Mouse (Mus musculus) liver, embryonic 16.5 days (tissue): ENCODE results near the gene Atp5h. TPM values are rescaled to one million over a fixed set of nuclear protein-coding genes. Genes with fewer than 3 reads are reported as not detected.
"Not testable (repeated sequence)": the region's sequence is repeated elsewhere in the genome, so short reads cannot be mapped to it uniquely, and the experiment has no call there.

ENCODE experiments used
- ATAC-seq: fragments of 200-750 bp; cut with Nextera tagmentation; 2 replicates; pipeline ENCODE4 v1.8.0; 2017; ENCODE audit warnings: low read depth, mild to moderate bottlenecking, moderate number of reproducible peaks, moderate library complexity
- H3K27ac ChIP-seq: fragments of 300-500 bp; sonication (generic); 2 replicates; pipeline ENCODE4 v1.5.1; 2014; ENCODE audit warnings: mild to moderate bottlenecking, low read length
- H3K27me3 ChIP-seq: fragments of 300-500 bp; sonication (generic); 2 replicates; pipeline ENCODE4 v1.6.1; 2014; ENCODE audit warnings: low read depth, low read length, mixed read lengths; ENCODE audit not compliant: control insufficient read depth, insufficient read depth
- H3K36me3 ChIP-seq: fragments of 300-500 bp; sonication (generic); 2 replicates; pipeline ENCODE4 v1.6.1; 2014; ENCODE audit warnings: mild to moderate bottlenecking; ENCODE audit not compliant: control insufficient read depth, insufficient read depth
- H3K4me1 ChIP-seq: fragments of 300-500 bp; sonication (generic); 2 replicates; pipeline ENCODE4 v1.6.1; 2014; ENCODE audit warnings: low read depth, low read length, mixed read lengths; ENCODE audit not compliant: control insufficient read depth
- H3K4me2 ChIP-seq: fragments of 300-500 bp; sonication (generic); 2 replicates; pipeline ENCODE4 v1.6.1; 2014; ENCODE audit warnings: low read depth, low read length, mixed read lengths
- H3K4me3 ChIP-seq: fragments of 300-500 bp; sonication (generic); 2 replicates; pipeline ENCODE4 v1.5.1; 2014; ENCODE audit warnings: low read depth, mild to moderate bottlenecking, low read length
- H3K9ac ChIP-seq: fragments of 300-500 bp; sonication (generic); 2 replicates; pipeline ENCODE4 v1.6.1; 2014; ENCODE audit warnings: low read depth, low read length
- H3K9me3 ChIP-seq: fragments of 300-500 bp; sonication (generic); replicated peaks from 2 replicates; pipeline ENCODE4 v1.6.1; 2016; ENCODE audit warnings: low read length; ENCODE audit not compliant: control insufficient read depth
- WGBS: fragments of 180-500 bp; shearing (Covaris S2); extraction: QIAGEN DNeasy Blood & Tissue Kit; methylation state at CpG from one replicate; pipeline ENCODE4 v1.1.7; 2014; ENCODE audit not compliant: insufficient replicate concordance; 5-methylcytosine and 5-hydroxymethylcytosine counted together
- polyA plus RNA-seq: library from polyadenylated mRNA; unstranded; fragments of >200 nt; fragmentation: Nextera tagmentation; extraction: Ambion mirVana; gene quantifications from 2 replicates; pipeline ENCODE4 v1.2.1, GENCODE M21; 2015

Atp5h gene
- polyA plus RNA-seq, 1 experiment from 2014 or later, result 482 TPM

DNA sequence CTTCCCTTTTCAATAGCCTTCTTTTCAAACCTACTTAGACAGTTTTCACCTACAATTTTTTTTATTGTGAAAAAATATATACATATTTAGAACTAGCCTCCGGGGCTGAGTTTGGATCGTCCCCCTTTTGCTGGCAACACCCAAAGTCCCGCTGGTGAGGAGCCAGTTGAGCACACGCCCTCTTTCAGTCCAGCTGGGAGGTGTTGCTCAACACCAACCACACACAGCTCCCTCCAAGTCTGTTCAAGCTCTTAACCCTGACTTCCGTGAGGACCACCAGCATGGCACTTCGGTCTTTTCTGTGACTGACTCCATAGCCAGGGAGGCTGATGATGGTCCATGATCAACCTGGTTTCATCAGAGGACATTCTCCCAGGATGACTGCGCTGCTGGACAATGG, 21.7 kb downstream of the Atp5h start:
- WGBS, result 42% methylated on average over 7 of the region's 7 CpGs
- Histone ChIP-seq H3K4me2 (no peak overlapping the region), H3K36me3 (no peaks in the 10 kb centered on the region), H3K27ac (no peak overlapping the region), H3K4me1 (no peaks in the 10 kb centered on the region), H3K4me3 (no peak overlapping the region), H3K9ac (no peak overlapping the region), H3K9me3 (no peaks in the 10 kb centered on the region), H3K27me3 (no peaks in the 10 kb centered on the region)
- no peak for ATAC-seq

DNA sequence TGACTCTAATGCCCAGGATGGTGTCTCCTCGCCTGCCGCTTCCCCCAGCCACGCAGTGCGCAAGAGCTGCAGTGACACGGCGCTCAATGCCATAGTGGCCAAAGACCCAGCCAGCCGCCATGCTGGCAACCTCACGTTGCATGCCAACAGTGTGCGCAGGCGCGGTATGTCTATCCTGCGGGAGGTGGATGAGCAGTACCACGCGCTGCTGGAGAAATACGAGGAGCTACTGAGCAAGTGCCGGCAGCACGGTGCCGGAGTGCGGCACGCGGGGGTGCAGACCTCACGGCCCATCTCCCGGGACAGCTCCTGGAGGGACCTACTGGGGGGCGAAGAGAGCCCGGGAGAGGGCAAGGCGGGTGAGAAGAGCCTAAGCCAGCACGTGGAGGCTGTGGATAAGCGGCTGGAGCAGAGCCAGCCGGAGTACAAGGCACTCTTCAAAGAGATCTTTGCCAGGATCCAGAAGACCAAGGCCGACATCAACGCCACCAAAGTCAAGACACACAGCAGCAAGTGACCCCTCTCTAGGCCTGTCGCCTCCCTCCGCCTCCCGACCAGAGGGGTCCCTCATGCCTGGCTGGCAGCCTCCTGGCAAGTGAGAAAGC, 25.9 kb downstream of the Atp5h start:
- no peaks in the 10 kb centered on the region for H3K36me3 ChIP-seq
- no peak for ATAC-seq
- 70% methylated on average over 34 of the region's 34 CpGs for WGBS
- no peak overlapping the region for H3K27ac ChIP-seq
- no peaks in the 10 kb centered on the region for H3K4me1 ChIP-seq
- H3K4me2 ChIP-seq, result peak overlapping the region; percentile 30
- no peak overlapping the region for H3K9ac ChIP-seq
- H3K4me3 ChIP-seq, result peak overlapping the region; percentile 7; the same call in 1 of the 2 replicates
- H3K27me3 ChIP-seq, result no peaks in the 10 kb centered on the region
- H3K9me3 ChIP-seq, result no peaks in the 10 kb centered on the region

DNA sequence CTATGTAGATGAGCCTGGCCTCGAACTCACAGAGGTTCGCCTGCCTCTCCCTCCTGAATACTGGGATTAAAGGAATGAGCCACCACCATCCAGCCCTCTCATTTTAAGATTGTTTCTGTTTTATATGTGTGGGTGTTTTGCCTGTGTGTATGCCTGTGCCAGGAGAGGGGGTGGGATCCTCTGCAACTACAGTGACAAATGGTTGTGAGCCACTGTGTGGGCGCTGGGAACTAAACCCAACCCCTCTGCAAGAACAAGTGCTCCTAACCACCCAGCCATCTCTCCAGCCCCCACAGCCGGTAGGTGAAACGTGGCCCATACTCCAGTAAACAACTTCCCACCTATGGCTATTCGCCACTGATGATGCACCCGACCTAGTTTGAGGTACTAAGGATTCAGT, 28.4 kb downstream of the Atp5h start:
- 65% methylated on average over 7 of the region's 7 CpGs for WGBS
- Histone ChIP-seq H3K27me3 (no peaks in the 10 kb centered on the region), H3K9ac (no peak overlapping the region), H3K4me3 (no peak overlapping the region), H3K36me3 (no peaks in the 10 kb centered on the region), H3K4me2 (no peak overlapping the region), H3K9me3 (no peaks in the 10 kb centered on the region), H3K4me1 (no peaks in the 10 kb centered on the region), H3K27ac (no peak overlapping the region)
- no peak for ATAC-seq

DNA sequence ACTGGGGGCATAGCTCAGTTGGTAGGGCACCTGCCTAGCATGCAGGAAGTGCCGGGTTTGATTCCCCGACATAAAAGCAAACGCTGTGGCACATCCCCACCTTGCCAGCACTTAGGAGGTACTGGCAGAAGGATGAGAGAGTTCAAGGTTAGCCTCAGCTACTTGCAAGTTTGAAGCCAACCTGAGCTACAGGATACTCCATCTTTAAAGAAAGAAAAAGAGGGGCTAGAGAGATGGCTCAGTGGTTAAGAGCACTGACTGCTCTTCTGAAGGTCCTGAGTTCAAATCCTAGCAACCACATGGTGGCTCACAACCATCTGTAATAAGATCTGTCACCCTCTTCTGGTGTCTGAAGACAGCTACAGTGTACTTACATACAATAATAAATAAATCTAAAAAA, 32.9 kb downstream of the Atp5h start:
- H3K9me3 ChIP-seq, H3K9ac ChIP-seq, ATAC-seq, H3K4me3 ChIP-seq, H3K4me2 ChIP-seq, H3K36me3 ChIP-seq, H3K27ac ChIP-seq, H3K4me1 ChIP-seq: not testable (repeated sequence)
- WGBS, result 64% methylated on average over 3 of the region's 3 CpGs
- peaks cover 30% of the 10 kb centered on the region for H3K27me3 ChIP-seq

GRCm38 (mm10) chr11:115384587-115384986, 35.2 kb downstream of the Atp5h start:
- H3K9ac ChIP-seq, result no peak overlapping the region
- H3K9me3 ChIP-seq, result no peaks in the 10 kb centered on the region
- H3K4me3 ChIP-seq, result no peak overlapping the region
- H3K36me3 ChIP-seq, result no peaks in the 10 kb centered on the region
- ATAC-seq, result peak; percentile 33; the same call in 1 of the 2 replicates
- WGBS, result 60% methylated on average over 5 of the region's 5 CpGs
- H3K27ac ChIP-seq, result no peak overlapping the region
- no peak overlapping the region for H3K4me2 ChIP-seq
- peaks cover 2% of the 10 kb centered on the region for H3K4me1 ChIP-seq
- H3K27me3 ChIP-seq, result peaks cover 49% of the 10 kb centered on the region

DNA sequence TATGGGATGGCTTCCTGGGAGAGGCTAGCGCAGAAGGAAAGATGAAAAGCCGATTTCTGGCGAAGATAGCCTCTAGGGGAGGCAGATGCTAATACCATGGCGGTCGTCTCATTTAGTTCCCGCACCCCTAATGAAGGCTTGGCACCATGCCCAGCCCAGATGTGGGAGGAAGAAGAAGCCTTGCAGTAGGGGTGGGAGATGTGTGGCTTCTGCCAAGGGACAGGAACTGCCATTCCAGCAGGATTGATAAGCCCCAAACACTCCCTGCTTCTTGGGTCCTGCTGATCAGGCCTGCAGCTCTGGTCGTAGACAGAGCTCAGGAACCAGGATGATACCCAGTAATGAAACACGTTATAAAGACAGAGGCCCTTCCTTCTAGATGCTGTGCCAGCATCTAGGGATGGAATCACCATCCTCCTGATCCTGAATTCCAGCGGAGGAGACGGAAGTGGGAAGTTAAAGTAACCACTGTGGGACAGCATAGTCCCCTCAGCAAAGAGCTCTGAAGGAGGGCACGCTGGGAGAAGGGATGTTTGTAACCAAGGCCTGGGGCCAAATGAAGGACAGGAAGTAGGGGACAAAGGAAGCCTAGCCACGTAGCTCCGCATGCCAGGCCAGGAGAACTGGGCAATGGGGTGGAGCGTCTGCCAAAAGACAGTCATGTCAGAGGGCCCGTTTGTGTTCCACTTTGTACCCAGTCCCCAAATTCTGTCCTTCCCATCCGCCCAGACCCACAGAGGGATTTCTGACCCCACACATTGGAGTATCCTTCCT, 35.9 kb downstream of the Atp5h start:
- WGBS, result 55% methylated on average over 16 of the region's 16 CpGs
- no peaks in the 10 kb centered on the region for H3K36me3 ChIP-seq
- H3K9me3 ChIP-seq, result no peaks in the 10 kb centered on the region
- no peak overlapping the region for H3K4me3 ChIP-seq
- H3K9ac ChIP-seq, result no peak overlapping the region
- ATAC-seq, result no peak; the same call in 1 of the 2 replicates
- H3K27me3 ChIP-seq, result peaks cover 49% of the 10 kb centered on the region
- H3K4me2 ChIP-seq, result no peak overlapping the region
- H3K4me1 ChIP-seq, result peaks cover 2% of the 10 kb centered on the region
- H3K27ac ChIP-seq, result no peak overlapping the region

DNA sequence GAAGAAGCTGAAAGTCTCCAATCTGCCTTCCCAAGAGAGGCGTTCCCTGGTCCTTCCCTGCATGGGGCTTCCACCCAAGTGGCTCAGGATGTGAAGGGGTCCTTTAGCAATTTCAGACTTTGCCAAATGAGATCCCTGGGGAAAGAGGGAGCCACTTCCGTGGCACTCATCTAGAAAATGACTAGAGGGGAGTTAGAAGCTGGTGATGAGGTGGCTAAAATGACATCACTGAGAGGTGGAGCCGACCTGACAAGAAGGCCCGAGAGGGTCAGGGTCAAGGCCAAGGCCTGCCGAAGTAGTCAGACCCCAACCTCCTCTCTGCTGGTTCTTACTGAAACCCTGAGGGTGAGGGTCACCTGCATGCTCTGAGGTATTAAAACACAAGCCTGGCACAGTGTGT, 36.9 kb downstream of the Atp5h start:
- WGBS, result 28% methylated on average over 5 of the region's 5 CpGs
- Histone ChIP-seq H3K27ac (no peak overlapping the region), H3K4me3 (peak overlapping the region; percentile 58; the same call in 1 of the 2 replicates), H3K27me3 (peaks cover 49% of the 10 kb centered on the region), H3K9ac (no peak overlapping the region), H3K9me3 (no peaks in the 10 kb centered on the region; the same call in 1 of the 2 replicates), H3K36me3 (no peaks in the 10 kb centered on the region), H3K4me1 (peaks cover 2% of the 10 kb centered on the region), H3K4me2 (no peak overlapping the region)
- ATAC-seq, result no peak

GRCm38 (mm10) chr11:115381743-115382539, 37.8 kb downstream of the Atp5h start, which contains the start of gene Cdr2l:
Gene Cdr2l, plus strand, starts transcription at chr11:115381916.
- peaks cover 2% of the 10 kb centered on the region for H3K4me1 ChIP-seq
- ATAC-seq, result peak; percentile 78
- under 1% methylated on average over 63 of the region's 76 CpGs for WGBS
- H3K9me3 ChIP-seq, result no peaks in the 10 kb centered on the region; the same call in 1 of the 2 replicates
- H3K36me3 ChIP-seq, result no peaks in the 10 kb centered on the region
- H3K9ac ChIP-seq, result 0 out of 2 replicates have a peak within 1 kb of the TSS, but pooled peaks have one; percentile 26
- peak within 1 kb of the TSS; percentile 58 for H3K4me3 ChIP-seq
- no peak within 1 kb of the TSS for H3K27ac ChIP-seq
- peak within 1 kb of the TSS; percentile 65 for H3K4me2 ChIP-seq
- H3K27me3 ChIP-seq, result peaks cover 49% of the 10 kb centered on the region
